Mouse (Mus musculus): ENCODE data around the gene Zdhhc9.

- TF ChIP-seq POLR2A (IDR thresholded peaks at IDR 0.05; ENCODE audit: insufficient read depth, low read length), result no peak
- no peak for TF ChIP-seq CTCF (IDR thresholded peaks at IDR 0.05; ENCODE audit: low read depth, low read length)
- no peak for TF ChIP-seq EP300 (IDR thresholded peaks at IDR 0.05; ENCODE audit: insufficient read depth, low read depth, low read length)
These were observed 8.0 kb downstream of the Zdhhc9 start for GRCm38 (mm10) chrX:48200699-48201098.

Measured in ES-Bruce4 (cell line).